Mouse (Mus musculus) myocyte (in vitro differentiated cells): ENCODE measurements around the gene Gm20489. TPM values are rescaled to one million over a fixed set of nuclear protein-coding genes. Genes with fewer than 3 reads are reported as not detected.
A peak's percentile ranks its signal among the peaks of the same experiment; 100 is the strongest.

Source experiments
- H3K27me3 ChIP-seq: one replicate; pipeline ENCODE4 v1.6.1; 2011; ENCODE audit not compliant: control insufficient read depth, insufficient read depth, insufficient read length
- H3K36me3 ChIP-seq: one replicate; pipeline ENCODE4 v1.6.1; 2011; ENCODE audit not compliant: control insufficient read depth, insufficient read depth
- H3K4me2 ChIP-seq: one replicate; pipeline ENCODE4 v1.6.1; 2011; ENCODE audit warnings: low read depth, control low read depth
- H3K4me3 ChIP-seq: one replicate; pipeline ENCODE4 v1.5.1; 2011; ENCODE audit warnings: mild to moderate bottlenecking, control low read depth, moderate library complexity
- H3K79me2 ChIP-seq: one replicate; pipeline ENCODE4 v1.6.1; 2011; ENCODE audit not compliant: control insufficient read depth, insufficient read depth
- H3ac ChIP-seq: one replicate; pipeline ENCODE4 v1.6.1; 2011; ENCODE audit not compliant: control insufficient read depth, insufficient read length
- CEBPB ChIP-seq: IDR thresholded peaks from 2 replicates; pipeline ENCODE4 v1.6.1; 2011; ENCODE audit warnings: mild to moderate bottlenecking, moderate library complexity; ENCODE audit not compliant: poor library complexity, insufficient read depth, severe bottlenecking
- E2F4 ChIP-seq: IDR thresholded peaks from one replicate; pipeline ENCODE4 v1.6.1; 2011; ENCODE audit warnings: mild to moderate bottlenecking, control low read depth, moderate library complexity; ENCODE audit not compliant: insufficient read depth
- MAX ChIP-seq: IDR thresholded peaks from one replicate; pipeline ENCODE4 v1.6.1; 2011; ENCODE audit warnings: low read depth, mild to moderate bottlenecking, control low read depth
- MYOD1 ChIP-seq, 3 experiments: IDR thresholded peaks; one replicate each; pipeline ENCODE4 v1.6.1; 2011; ENCODE audit warnings: control low read depth in 2 of 3, low read depth in 2 of 3, mild to moderate bottlenecking in 2 of 3, moderate library complexity in 1 of 3; ENCODE audit not compliant: insufficient read length in 2 of 3, control insufficient read depth in 1 of 3
- MYOG ChIP-seq, 3 experiments: IDR thresholded peaks; one replicate each; pipeline ENCODE4 v1.6.1; 2011; ENCODE audit warnings: control low read depth in 2 of 3, low read depth in 2 of 3, mild to moderate bottlenecking in 2 of 3; ENCODE audit not compliant: insufficient read length in 2 of 3, control insufficient read depth in 1 of 3, insufficient read depth in 1 of 3
- POLR2A ChIP-seq: IDR thresholded peaks from one replicate; pipeline ENCODE4 v1.6.1; 2011; ENCODE audit warnings: low read depth, mild to moderate bottlenecking, control low read depth, moderate library complexity; ENCODE audit not compliant: insufficient read length
- POLR2AphosphoS2 ChIP-seq: IDR thresholded peaks from one replicate; pipeline ENCODE4 v1.6.1; 2011; ENCODE audit warnings: low read depth, control low read depth; ENCODE audit not compliant: insufficient read length
- REST ChIP-seq: IDR thresholded peaks from one replicate; pipeline ENCODE4 v1.6.1; 2011; ENCODE audit warnings: mild to moderate bottlenecking, control low read depth, moderate library complexity; ENCODE audit not compliant: insufficient read depth, insufficient read length
- SRF ChIP-seq: IDR thresholded peaks from one replicate; pipeline ENCODE4 v1.6.1; 2011; ENCODE audit warnings: low read depth; ENCODE audit not compliant: control insufficient read depth, insufficient read length
- TCF12 ChIP-seq: IDR thresholded peaks from one replicate; pipeline ENCODE4 v1.6.1; 2011; ENCODE audit warnings: mild to moderate bottlenecking, control low read depth; ENCODE audit not compliant: poor library complexity, insufficient read depth, severe bottlenecking
- TCF3 ChIP-seq: IDR thresholded peaks from one replicate; pipeline ENCODE4 v1.6.1; 2011; ENCODE audit warnings: low read depth, control low read depth; ENCODE audit not compliant: insufficient read length
- USF1 ChIP-seq: IDR thresholded peaks from one replicate; pipeline ENCODE4 v1.6.1; 2011; ENCODE audit warnings: low read depth, mild to moderate bottlenecking, control low read depth, moderate library complexity
- polyA plus RNA-seq: library from polyadenylated mRNA; unstranded; fragments of >200 nt; fragmentation: generic; extraction: Trizol; gene quantifications from one replicate; pipeline ENCODE4 v1.2.1, GENCODE M21; 2012; ENCODE audit warnings: missing spikeins

The Gm20489 gene
- polyA plus RNA-seq, 1 experiment, result not detected

GRCm38 (mm10) chrX:101222796-101223162 is 46.0 kb downstream of the Gm20489 start:
- H3K4me3 ChIP-seq, result peak overlapping the region; percentile 75
- H3K27me3 ChIP-seq, result no peaks in the 10 kb centered on the region
- H3K4me2 ChIP-seq, result peak overlapping the region; percentile 70
- H3K36me3 ChIP-seq, result no peaks in the 10 kb centered on the region
- TF ChIP-seq TCF12 (no peak), CEBPB (0 out of 2 replicates have a peak, but pooled peaks have one; percentile 44)
- H3ac ChIP-seq, result no peak overlapping the region
- peaks cover 33% of the 10 kb centered on the region for H3K79me2 ChIP-seq

DNA sequence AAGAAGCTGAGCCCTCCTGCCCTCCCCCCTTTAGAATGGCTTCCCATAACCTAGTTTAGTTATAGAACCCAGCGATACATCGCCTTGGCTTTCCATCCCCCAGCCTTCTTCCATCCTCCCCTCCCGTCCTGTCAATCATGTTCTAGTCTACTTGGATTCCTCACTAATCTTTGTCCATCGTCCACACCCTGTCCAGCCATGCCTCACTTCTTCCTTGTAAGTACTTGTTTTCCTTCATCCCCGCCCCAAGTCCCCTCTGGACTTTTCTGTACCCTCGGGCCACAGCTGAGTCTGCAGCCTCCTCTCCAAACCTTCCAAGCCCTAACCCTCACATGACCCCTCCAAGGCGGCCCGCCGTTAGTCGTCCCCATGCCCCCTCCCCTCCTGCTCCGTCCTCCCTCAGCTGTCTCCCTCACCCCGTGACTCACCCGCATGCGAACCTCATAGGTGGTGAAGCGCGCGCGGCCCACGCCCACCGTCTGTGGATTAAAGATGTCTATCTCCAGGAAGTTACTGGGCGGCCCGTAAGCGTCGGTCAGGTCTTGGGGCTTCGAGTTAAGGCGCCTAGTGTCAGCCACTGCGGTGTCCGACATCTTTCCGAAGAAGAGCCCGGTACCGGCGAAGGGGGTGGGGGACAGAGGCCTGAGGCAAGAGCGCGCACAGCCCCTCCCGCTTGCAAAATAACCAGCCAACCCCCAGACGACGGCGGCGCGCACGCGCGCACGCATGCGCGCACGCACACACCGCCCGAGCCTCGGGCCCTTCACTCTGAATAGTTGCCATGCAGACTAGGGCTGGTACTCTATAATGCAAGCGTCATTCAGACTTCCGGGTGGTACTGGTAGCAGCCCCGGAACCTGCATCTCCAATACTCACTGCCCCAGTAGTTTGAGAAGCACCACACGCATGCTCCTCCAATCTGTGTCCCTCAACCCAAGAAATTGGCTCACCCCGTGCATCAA is 46.7 kb downstream of the Gm20489 start, which contains the start of gene Snx12:
Snx12 (minus strand) TSS at position 730 of the 962 bp plus-strand sequence.
- Histone ChIP-seq H3K4me3 (peak within 1 kb of the TSS; percentile 75), H3K79me2 (peaks cover 33% of the 10 kb centered on the region), H3ac (peak within 1 kb of the TSS; percentile 71), H3K27me3 (no peaks in the 10 kb centered on the region), H3K36me3 (no peaks in the 10 kb centered on the region), H3K4me2 (peak within 1 kb of the TSS; percentile 74)
- TF ChIP-seq CEBPB (no peak), MYOG (IDR thresholded peaks at IDR 0.05; ENCODE audit: control insufficient read depth in 1 of 3, insufficient read depth in 1 of 3, insufficient read length in 2 of 3, low read depth in 2 of 3) (peak in 2 of 3 experiments; percentile 58 to 83), TCF12 (no peak), REST (no peak), SRF (peak; percentile 17), TCF3 (no peak), USF1 (peak; percentile 29), POLR2A (peak; percentile 53), MAX (no peak), E2F4 (no peak), MYOD1 (IDR thresholded peaks at IDR 0.05; ENCODE audit: control insufficient read depth in 1 of 3, insufficient read length in 2 of 3, low read depth in 2 of 3) (peak in 2 of 3 experiments; percentile 59 to 82), POLR2AphosphoS2 (peak; percentile 21)

Other genes with a start within 250 kb of the Gm20489 start
- gene Tex11, start 209.4 kb downstream of the Gm20489 start, polyA plus RNA-seq, result not detected
- gene Slc7a3, start 183.0 kb downstream of the Gm20489 start, polyA plus RNA-seq, result 19.0 TPM
- 46.3 TPM for gene Snx12, start 46.5 kb downstream of the Gm20489 start, polyA plus RNA-seq
- 20.0 TPM for gene Foxo4, start 14.5 kb downstream of the Gm20489 start, polyA plus RNA-seq
- not detected for gene Gm614, start 5.0 kb downstream of the Gm20489 start, polyA plus RNA-seq
- gene Il2rg, start 768 bp downstream of the Gm20489 start, polyA plus RNA-seq, result 4.5 TPM
- 29.6 TPM for gene Med12, start 5.0 kb upstream of the Gm20489 start, polyA plus RNA-seq
- not detected for gene Nlgn3, start 30.1 kb upstream of the Gm20489 start, polyA plus RNA-seq
- not detected for gene Gjb1, start 107.4 kb upstream of the Gm20489 start, polyA plus RNA-seq
- 16.9 TPM for gene Zmym3, start 151.8 kb upstream of the Gm20489 start, polyA plus RNA-seq
- 183 TPM for gene Nono, start 160.3 kb upstream of the Gm20489 start, polyA plus RNA-seq
- gene Itgb1bp2, start 180.1 kb upstream of the Gm20489 start, polyA plus RNA-seq, result 114 TPM